Mouse (Mus musculus) liver, embryonic 11.5 days (tissue): ENCODE results near the gene Tmem63a. TPM values are rescaled to one million over a fixed set of nuclear protein-coding genes. Genes with fewer than 3 reads are reported as not detected.

Source experiments
- ATAC-seq: fragments of 200-750 bp; cut with Nextera tagmentation; replicated peaks from 2 replicates; pipeline ENCODE4 v1.8.0; 2017; ENCODE audit warnings: moderate number of reproducible peaks, mild to moderate bottlenecking, moderate TSS enrichment, moderate library complexity; ENCODE audit not compliant: low FRiP score
- DNase-seq: peaks from one replicate; pipeline ENCODE4 v3.0.0-alpha.2; 2017; ENCODE audit warnings: low spot score
- H3K27ac ChIP-seq: fragments of 300-500 bp; sonication (generic); 2 replicates; pipeline ENCODE4 v1.5.1; 2014; ENCODE audit warnings: mild to moderate bottlenecking, low read depth, low read length, control low read depth
- H3K27me3 ChIP-seq: fragments of 300-500 bp; sonication (generic); replicated peaks from 2 replicates; pipeline ENCODE4 v1.6.1; 2014; ENCODE audit warnings: low read length, mixed read lengths; ENCODE audit not compliant: control insufficient read depth, insufficient read depth
- H3K36me3 ChIP-seq: fragments of 300-500 bp; sonication (generic); 2 replicates; pipeline ENCODE4 v1.6.1; 2014; ENCODE audit warnings: mild to moderate bottlenecking, low read length, moderate library complexity, mixed read lengths; ENCODE audit not compliant: control insufficient read depth, insufficient read depth
- H3K4me1 ChIP-seq: fragments of 300-500 bp; sonication (generic); replicated peaks from 2 replicates; pipeline ENCODE4 v1.6.1; 2014; ENCODE audit warnings: low read length, mixed read lengths; ENCODE audit not compliant: control insufficient read depth, insufficient read depth
- H3K4me2 ChIP-seq: fragments of 300-500 bp; sonication (generic); 2 replicates; pipeline ENCODE4 v1.6.1; 2014; ENCODE audit warnings: mild to moderate bottlenecking, control low read depth, moderate library complexity
- H3K4me3 ChIP-seq: fragments of 300-500 bp; sonication (generic); 2 replicates; pipeline ENCODE4 v1.5.1; 2014; ENCODE audit warnings: low read depth, low read length, control low read depth
- H3K9ac ChIP-seq: fragments of 300-500 bp; sonication (generic); 2 replicates; pipeline ENCODE4 v1.6.1; 2014; ENCODE audit warnings: low read depth, low read length, control low read depth
- H3K9me3 ChIP-seq: fragments of 300-500 bp; sonication (generic); 2 replicates; pipeline ENCODE4 v1.6.1; 2016; ENCODE audit warnings: low read length, inconsistent platforms, mixed read lengths; ENCODE audit not compliant: control insufficient read depth
- WGBS: fragments of 180-500 bp; shearing (Covaris S2); extraction: QIAGEN DNeasy Blood & Tissue Kit; methylation state at CpG from one replicate; pipeline ENCODE4 v1.1.7; 2014; 5-methylcytosine and 5-hydroxymethylcytosine counted together
- polyA plus RNA-seq: library from polyadenylated mRNA; unstranded; fragments of >200 nt; fragmentation: Nextera tagmentation; extraction: Ambion mirVana; gene quantifications from 2 replicates; pipeline ENCODE4 v1.2.1, GENCODE M21; 2014

Tmem63a gene
- polyA plus RNA-seq, 1 experiment from 2014 or later: 8.3 TPM

DNA sequence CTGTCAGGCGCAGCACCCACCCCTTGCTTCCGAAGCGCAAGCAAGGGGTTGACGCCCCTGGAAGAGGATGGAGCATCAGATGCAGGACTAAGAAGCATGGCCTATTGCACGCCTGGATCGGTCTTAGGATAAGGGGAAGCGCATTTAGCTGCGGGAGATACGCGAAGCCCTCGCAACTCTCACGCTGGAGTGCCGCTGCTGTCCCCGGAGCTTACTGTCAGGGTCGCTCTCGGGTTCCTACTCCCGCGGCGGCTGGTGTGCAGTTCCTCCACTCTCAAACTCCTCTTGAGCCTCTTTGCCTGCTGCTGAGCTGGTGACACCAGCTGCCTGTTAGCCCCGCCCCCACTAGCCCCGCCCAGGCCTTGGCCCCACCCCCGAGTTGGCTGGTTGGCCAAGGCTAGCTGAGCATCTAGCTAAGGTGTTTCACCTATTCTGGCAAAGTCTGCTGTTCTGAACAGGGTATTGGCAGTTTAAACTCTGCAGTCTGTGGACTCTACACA, 75.1 kb downstream of the Tmem63a start:
- WGBS: 0% methylated on average over 22 of the region's 22 CpGs
- H3K27ac ChIP-seq: no peak overlapping the region
- H3K9ac ChIP-seq: peak overlapping the region; percentile 34; the same call in 1 of the 2 replicates

DNA sequence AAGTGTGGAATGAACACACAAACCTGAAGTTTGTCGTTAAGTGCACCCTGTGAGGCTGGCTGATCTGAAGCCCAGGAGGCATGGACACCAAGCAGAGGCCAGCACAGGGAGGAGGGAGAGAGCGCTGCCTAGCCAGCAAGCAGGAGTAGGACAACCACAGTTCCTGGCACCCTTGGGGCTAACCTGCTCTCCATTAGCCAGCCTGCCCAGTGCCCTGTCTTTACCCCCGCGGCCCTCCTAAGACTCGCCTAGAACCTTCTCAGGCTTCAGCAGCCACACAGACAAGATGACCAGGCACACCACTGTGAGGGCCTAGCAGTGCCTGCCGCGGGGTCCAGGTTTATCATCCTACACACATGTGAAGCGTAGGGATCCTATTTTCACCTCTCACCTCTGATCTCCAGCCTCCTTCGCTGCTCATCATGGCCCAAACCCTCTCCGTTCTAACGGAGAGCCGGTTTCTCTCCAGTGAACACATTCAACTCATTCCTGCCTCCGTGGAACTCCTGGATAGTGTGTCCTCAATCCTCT, 75.8 kb downstream of the Tmem63a start:
- Histone ChIP-seq H3K36me3 (no peaks in the 10 kb centered on the region), H3K4me1 (peaks cover 11% of the 10 kb centered on the region), H3K9me3 (no peaks in the 10 kb centered on the region), H3K9ac (no peak overlapping the region), H3K27ac (no peak overlapping the region), H3K4me3 (no peak overlapping the region), H3K27me3 (peaks cover 18% of the 10 kb centered on the region), H3K4me2 (no peak overlapping the region)
- DNase-seq (no peak), ATAC-seq (no peak)
- WGBS: 61% methylated on average over 13 of the region's 13 CpGs

More for the DNA sequence above, 75.1 kb downstream of the Tmem63a start:
- peak; percentile 82 for ATAC-seq
- Histone ChIP-seq H3K27me3 (peaks cover 18% of the 10 kb centered on the region), H3K4me3 (peak overlapping the region; percentile 51), H3K4me2 (peak overlapping the region; percentile 93), H3K9me3 (no peaks in the 10 kb centered on the region), H3K36me3 (no peaks in the 10 kb centered on the region), H3K4me1 (peaks cover 11% of the 10 kb centered on the region)
- DNase-seq: peak; percentile 75

DNA sequence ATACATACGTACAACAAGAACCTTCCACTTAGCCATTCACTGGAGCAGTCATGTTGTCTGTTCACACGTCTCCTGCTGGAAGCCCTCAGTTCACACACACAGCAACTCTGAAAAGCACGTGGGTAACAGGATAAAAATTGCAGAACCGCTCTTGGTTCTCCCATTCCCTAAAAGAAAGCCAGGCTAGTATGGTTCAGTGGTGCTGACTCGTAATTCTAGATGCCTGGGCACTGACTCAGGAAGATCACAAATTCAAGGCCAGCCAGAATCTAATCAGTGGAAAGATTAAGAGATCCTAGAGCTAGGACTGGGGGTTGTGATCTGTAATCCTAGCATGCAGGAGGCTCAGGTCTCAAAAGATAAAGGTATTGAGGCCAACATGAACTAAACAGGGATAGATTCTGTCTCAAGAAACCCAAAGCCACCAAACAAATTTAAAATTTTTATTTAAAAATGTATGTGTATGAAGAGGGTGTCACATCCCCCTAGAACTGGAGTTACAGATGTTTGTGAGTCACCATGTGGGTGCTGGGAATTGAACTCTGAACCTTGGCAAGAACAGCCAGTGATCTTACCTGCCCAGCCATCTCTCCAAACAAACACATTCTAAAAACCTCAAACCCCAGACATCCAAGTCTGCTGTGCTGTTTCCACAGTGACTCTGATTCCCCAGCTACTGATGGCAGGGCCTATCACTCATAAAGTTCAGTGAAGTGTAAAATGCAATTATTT, 78.8 kb downstream of the Tmem63a start, which contains the start of gene Ephx1:
TSS of gene Ephx1 (minus strand) at position 149 of the 732 bp plus-strand sequence.
- H3K36me3 ChIP-seq: no peaks in the 10 kb centered on the region
- H3K4me1 ChIP-seq: peaks cover 11% of the 10 kb centered on the region
- no peak for DNase-seq
- H3K4me3 ChIP-seq: no peak within 1 kb of the TSS
- H3K9ac ChIP-seq: no peak within 1 kb of the TSS
- H3K27me3 ChIP-seq: peaks cover 14% of the 10 kb centered on the region
- no peak within 1 kb of the TSS for H3K27ac ChIP-seq
- no peak for ATAC-seq
- no peak within 1 kb of the TSS for H3K4me2 ChIP-seq
- no peaks in the 10 kb centered on the region for H3K9me3 ChIP-seq
- 52% methylated on average over 5 of the region's 5 CpGs for WGBS

DNA sequence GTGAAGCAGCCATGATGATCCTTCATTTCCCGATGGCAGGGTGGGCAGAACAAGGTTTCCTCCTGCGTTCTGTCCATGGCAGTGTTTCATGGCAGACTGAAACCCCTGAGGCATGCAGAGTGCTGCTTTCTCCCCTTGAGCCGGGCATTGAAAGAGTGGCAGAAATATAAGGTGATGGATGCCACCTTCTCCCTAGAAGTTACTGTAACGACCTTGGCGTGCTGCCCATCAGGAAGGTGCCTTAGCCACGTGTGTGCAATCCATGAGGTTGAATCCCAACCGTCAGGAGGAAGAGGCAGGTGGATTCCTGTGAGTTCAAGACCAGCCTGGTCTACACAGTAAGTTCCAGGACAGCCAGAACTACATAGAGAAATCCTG, 79.3 kb downstream of the Tmem63a start:
- Histone ChIP-seq H3K9ac (no peak overlapping the region), H3K27ac (no peak overlapping the region), H3K36me3 (no peaks in the 10 kb centered on the region), H3K27me3 (peaks cover 11% of the 10 kb centered on the region), H3K4me1 (peaks cover 11% of the 10 kb centered on the region), H3K9me3 (no peaks in the 10 kb centered on the region), H3K4me2 (no peak overlapping the region), H3K4me3 (no peak overlapping the region)
- no peak for DNase-seq
- no peak for ATAC-seq
- WGBS: 63% methylated on average over 7 of the region's 7 CpGs

DNA sequence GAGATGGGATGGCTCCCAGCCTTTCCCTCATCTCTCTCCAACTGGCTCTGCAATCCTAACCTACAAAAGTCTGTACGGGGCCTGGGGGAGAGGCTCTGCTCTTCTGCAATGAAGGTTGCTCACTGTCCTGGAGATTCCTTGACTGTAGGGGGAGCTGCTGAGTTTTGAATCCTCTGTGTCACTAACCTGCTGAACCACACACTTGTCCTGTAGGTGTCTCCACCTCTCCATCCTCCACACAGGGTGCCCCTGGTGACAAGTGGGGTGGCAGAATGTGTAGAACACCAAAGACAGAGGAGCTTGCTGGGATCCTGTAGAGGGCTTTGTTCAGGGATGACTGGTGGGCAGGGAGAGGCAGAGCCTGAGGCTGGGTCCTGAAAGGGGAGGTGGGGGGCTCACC, 80.1 kb downstream of the Tmem63a start:
- no peak overlapping the region for H3K27ac ChIP-seq
- ATAC-seq (peak; percentile 79), DNase-seq (no peak)
- H3K36me3 ChIP-seq: no peaks in the 10 kb centered on the region
- no peaks in the 10 kb centered on the region for H3K9me3 ChIP-seq
- 24% methylated on average over 1 of the region's 1 CpGs for WGBS
- no peak overlapping the region for H3K9ac ChIP-seq
- H3K27me3 ChIP-seq: peaks cover 8% of the 10 kb centered on the region
- no peak overlapping the region for H3K4me2 ChIP-seq
- H3K4me1 ChIP-seq: peaks cover 5% of the 10 kb centered on the region
- H3K4me3 ChIP-seq: no peak overlapping the region

Other genes with a start within 250 kb of the Tmem63a start
- gene Mixl1, start 245.3 kb upstream of the Tmem63a start, polyA plus RNA-seq: 1.8 and 2.0 TPM in 2 replicates
- 17.5 and 18.4 TPM in 2 replicates for gene Acbd3, start 216.3 kb upstream of the Tmem63a start, polyA plus RNA-seq
- gene H3f3a, start 128.4 kb upstream of the Tmem63a start, polyA plus RNA-seq: 1,897 and 1,996 TPM in 2 replicates
- 49.0 and 49.2 TPM in 2 replicates for gene Sde2, start 91.2 kb upstream of the Tmem63a start, polyA plus RNA-seq
- not detected in 2 replicates for gene Lefty2, start 49.2 kb upstream of the Tmem63a start, polyA plus RNA-seq
- gene Pycr2, start 38.1 kb upstream of the Tmem63a start, polyA plus RNA-seq: 162 and 171 TPM in 2 replicates
- gene Lefty1, start 7.3 kb upstream of the Tmem63a start, polyA plus RNA-seq: 7.3 and 9.5 TPM in 2 replicates
- gene Ephx1, start 78.6 kb downstream of the Tmem63a start, polyA plus RNA-seq: 1.6 and 1.7 TPM in 2 replicates
- not detected in 2 replicates for gene 9130409I23Rik, start 108.9 kb downstream of the Tmem63a start, polyA plus RNA-seq
- gene Nvl, start 201.9 kb downstream of the Tmem63a start, polyA plus RNA-seq: 38.1 and 38.8 TPM in 2 replicates
- gene Cnih4, start 202.3 kb downstream of the Tmem63a start, polyA plus RNA-seq: 77.6 and 82.7 TPM in 2 replicates